Mouse (Mus musculus) kidney, postnatal 14 days (tissue): ENCODE data around the gene Rab27a.
"Not testable (repeated sequence)": the region's sequence is repeated elsewhere in the genome, so short reads cannot be mapped to it uniquely, and the experiment has no call there.

ENCODE experiments used
- DNase-seq: peaks from one replicate; pipeline ENCODE4 v3.0.0; 2022; ENCODE audit warnings: mixed read lengths

Rab27a gene

DNA sequence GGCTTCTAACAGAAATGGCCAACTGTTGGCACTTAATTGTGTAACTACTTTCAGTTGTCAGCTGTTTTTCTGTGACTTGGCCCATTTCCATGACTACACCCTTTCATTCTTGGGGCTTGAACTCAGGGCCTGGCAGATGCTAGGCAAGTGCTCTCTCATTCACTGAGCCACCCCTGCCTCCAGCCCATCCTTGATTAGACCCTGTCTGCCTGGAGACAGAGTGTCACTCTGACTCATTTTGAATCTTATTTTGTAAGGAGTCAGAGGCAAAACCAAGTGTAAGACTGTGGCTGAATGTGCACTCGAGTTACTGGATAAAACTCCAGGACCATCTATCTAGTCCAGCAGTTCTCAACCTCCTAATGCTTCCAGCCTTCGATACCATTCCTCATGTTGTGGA is 3.3 kb downstream of the Rab27a start:
- DNase-seq = no peak

- DNase-seq = no peak
Observed at GRCm38 (mm10) chr9:73048927-73049326, 4.3 kb downstream of the Rab27a start.

GRCm38 (mm10) chr9:73049833-73050232 is 5.2 kb downstream of the Rab27a start:
- no peak for DNase-seq

DNA sequence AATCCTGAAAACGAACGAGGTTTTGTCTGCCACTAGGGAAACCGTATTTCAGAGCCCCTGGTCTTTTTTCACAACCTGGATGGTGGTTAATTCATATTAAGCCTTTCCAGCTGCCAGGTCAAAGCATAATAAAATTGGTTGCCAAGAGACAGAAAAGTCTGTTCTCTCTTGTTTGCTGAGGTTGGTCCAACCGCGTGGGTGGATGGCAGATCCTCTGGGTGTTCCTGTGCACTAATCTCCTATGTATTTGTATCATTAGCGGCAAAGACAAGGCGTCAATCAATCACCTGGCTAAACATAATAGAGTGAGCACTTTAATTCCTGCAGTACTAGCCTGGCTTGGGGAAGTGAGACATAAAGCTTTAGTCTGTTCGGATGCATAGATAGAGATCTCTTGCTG is 6.0 kb downstream of the Rab27a start:
- DNase-seq = no peak

DNA sequence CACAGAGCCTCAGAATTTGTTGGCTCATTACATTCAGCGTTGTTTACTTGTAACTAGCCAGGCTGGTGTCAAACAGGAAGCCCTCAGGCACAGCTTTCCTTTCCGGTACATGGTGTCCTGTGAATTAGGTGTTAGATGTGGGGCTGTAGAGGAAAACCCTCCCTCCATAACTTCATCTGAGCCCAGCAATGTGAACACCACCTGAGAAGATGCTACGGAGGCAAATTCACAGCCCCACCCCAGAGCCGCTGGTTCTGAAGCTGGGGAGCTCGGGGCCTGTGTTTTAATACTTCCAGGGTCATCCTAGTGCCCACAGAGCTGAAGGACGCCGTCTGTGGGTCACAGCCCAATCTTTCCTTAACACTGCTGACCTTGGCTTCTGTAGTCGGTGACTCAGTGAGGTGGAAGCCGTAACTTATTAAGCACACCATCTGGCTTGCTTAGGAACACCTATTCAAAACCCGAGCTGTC is 10.8 kb downstream of the Rab27a start:
- DNase-seq = peak; percentile 57

DNA sequence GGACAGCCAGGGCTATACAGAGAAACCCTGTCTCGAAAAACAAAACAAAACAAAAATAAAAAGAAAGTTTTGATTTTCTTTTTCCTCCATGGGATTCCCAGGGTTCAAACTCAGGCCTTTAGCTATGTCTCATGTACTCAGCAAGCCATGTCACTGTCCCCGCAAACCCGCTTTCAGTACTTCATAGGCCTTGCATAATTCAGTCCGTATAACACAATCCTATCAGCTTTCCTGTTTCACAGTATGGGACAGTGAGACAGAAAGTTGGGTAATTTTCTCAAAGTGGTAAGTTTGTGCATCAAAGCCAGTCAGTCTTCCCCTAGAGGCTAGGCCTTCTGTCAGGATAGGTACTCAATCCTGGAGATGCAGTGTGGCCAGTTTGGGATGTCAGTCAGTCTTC is 14.6 kb downstream of the Rab27a start:
- DNase-seq = no peak

- peak; percentile 38 for DNase-seq
Observed at GRCm38 (mm10) chr9:73063621-73064290, 19.1 kb downstream of the Rab27a start.

GRCm38 (mm10) chr9:73067086-73067485 is 22.4 kb downstream of the Rab27a start:
- peak; percentile 30 for DNase-seq

- DNase-seq = peak; percentile 71
Observed at GRCm38 (mm10) chr9:73068230-73068679, 23.6 kb downstream of the Rab27a start.

DNA sequence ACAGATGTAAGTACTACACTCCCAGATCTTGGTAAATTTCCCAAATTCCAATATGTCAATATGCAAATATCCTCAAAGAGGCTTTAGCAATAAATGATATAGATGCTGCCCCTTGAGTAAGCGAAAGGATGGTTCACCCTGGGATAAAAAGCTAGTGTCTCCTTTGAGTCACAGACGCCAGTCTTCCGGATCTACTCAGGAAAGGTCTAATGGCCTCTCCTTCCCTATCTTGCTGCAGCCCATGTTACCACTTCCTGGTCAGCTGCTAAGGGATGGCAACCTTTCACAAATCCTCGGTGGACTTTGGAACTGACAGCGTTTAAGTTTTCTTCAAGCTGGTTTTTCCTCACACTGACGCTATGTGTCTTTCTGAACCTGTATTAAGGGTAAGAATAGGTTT is 24.0 kb downstream of the Rab27a start:
- DNase-seq = peak; percentile 20

DNA sequence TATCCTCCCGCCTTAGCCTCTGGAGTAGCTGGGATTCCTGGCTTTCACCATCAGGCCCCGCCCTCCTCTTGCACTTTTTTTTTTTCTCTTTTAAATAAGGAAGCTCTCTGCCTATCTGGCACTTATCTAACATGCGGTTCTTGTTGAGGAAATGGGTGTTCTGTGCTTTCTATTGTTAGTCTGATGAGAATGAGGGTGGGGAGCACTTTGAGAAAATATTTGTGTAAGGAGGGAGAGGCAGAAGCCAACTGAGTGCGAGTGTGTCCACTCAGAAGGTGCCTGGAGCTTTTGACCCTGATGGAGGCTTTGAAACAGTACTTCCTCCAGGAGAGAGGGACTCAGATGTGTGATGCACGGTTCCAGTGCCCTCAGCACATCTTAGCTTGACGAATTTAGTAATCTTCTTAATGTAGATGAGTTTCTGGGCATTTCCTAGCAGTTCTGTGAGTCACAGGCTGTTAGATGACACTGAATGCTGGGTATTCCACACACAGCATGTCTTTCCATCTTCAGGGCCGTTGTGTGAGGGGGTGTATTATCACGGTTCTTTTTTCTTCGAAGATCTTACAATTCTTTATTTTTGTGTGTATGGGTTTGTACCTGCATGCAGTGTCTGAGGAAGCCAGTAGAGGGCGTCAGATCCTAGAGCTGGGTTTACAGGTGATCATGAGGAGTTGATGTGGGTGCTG is 26.5 kb downstream of the Rab27a start:
- peak; percentile 8 for DNase-seq

DNA sequence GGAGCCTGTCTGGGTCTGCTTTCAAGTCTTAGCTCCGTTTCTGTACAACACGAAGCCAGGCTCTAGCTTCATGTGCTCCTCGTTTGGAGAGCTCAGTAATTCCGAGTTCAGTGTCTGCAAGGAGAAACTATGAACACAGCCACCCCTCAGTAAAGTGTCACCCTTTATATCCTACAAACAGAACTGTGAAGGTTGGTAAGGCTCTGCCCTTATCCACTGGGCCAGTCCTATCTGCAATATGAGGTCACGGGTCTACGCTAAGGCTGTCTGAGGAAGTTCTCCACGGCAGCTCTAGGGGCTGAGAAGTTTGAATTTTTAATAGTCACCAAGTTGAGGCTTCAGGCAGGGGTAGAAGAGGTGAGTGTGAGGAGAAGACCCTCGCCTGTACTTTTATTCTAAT is 27.8 kb downstream of the Rab27a start:
- DNase-seq = no peak

DNA sequence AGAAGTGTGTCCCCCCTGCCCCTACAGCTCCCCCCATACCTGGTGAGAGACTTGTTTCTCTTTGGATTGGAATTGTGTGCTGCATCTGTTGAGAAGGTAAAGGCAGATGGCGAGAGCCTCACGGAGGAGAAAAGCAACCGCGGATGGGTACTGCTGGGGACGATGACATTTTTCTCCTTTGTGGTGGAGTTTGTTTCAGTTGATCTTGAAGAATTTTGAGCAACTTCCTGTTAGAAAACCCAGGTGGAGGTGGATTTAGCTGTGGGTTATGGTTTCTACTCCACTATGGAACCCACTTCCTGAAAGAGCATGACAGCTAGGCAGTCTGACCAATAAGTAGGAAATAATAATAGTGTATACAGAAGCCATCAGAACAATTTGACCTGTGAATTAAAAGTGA is 28.5 kb downstream of the Rab27a start:
- no peak for DNase-seq

- DNase-seq = not testable (repeated sequence)
Observed at GRCm38 (mm10) chr9:73079349-73079748, 34.7 kb downstream of the Rab27a start.

GRCm38 (mm10) chr9:73079801-73080325 is 35.2 kb downstream of the Rab27a start:
- no peak for DNase-seq

- no peak for DNase-seq
Observed at GRCm38 (mm10) chr9:73082291-73083000, 37.8 kb downstream of the Rab27a start.

- no peak for DNase-seq
Observed at GRCm38 (mm10) chr9:73083956-73084355, 39.3 kb downstream of the Rab27a start.

- no peak for DNase-seq
Observed at GRCm38 (mm10) chr9:73085845-73086244, 41.2 kb downstream of the Rab27a start.

- DNase-seq = no peak
Observed at GRCm38 (mm10) chr9:73087121-73087520, 42.5 kb downstream of the Rab27a start.

DNA sequence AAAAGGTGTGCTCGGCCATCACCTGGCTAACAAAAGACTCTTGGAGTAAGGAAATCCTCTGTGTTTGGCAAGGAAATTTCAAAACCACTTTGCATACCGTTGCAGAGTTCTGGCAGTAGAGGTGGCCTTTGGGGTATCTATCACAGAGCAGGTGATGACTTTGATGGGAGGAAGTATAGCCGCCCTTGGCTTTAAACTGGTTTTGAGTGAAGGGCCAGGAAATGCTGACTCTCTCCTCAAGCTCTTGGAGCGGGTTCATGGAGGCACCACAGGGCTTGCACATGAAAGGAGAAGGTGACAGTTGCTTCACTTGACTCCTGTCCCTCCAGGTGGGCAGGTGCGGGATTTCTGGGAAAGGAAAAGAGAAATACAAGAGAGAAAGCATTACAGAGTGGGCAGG is 42.9 kb downstream of the Rab27a start:
- DNase-seq = no peak

DNA sequence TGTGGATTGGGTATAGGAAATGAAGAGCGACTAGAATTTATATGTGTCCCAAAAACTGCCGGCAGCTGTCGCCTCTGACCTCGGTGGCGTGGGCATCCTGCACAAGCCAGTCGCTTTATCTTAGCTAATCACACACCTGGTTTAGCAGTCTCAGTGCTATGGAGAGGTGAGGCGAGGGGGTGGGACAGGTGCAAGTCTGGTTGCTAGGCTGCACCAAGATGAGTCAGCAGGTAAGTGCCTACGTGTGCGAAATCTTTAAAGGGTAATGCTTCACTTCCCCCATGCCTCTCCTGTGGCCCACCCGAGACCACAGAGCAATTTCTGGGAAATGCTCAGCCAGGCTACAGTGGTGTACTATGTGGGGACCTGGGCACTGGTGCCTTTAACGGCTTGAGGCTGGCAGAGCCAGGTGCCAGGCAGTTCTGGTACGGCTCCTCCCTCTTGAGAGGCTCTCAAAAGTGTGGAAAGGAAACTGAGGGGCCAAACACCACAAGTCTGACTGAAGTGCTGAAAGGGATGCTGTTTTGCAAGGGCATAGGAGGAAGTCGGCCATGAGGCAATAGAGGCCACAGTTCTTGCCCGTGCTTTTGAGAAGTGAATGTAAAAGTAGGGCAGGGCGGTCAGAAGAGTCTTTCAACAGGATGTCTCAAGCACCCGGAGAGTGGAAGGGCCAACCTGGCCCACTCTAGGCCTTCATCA is 44.7 kb downstream of the Rab27a start:
- no peak for DNase-seq

- DNase-seq = no peak
Observed at GRCm38 (mm10) chr9:73090121-73090520, 45.5 kb downstream of the Rab27a start.

- DNase-seq = peak; percentile 63
Observed at GRCm38 (mm10) chr9:73091747-73092146, 47.1 kb downstream of the Rab27a start.
